Mouse (Mus musculus): ENCODE data around the gene Ap5m1. TPM values are rescaled to one million over a fixed set of nuclear protein-coding genes. Genes with fewer than 3 reads are reported as not detected.

The Ap5m1 gene
- total and polyA plus RNA-seq, 3 experiments: 5.2 to 22.2 (median 22.1) TPM

- DNase-seq: no peak
Measured at GRCm38 (mm10) chr14:49127162-49127779, 61.4 kb downstream of the Ap5m1 start.

GRCm38 (mm10) chr14:49128544-49129263 lies 62.8 kb downstream of the Ap5m1 start:
- no peak for DNase-seq

- DNase-seq: no peak
Measured at GRCm38 (mm10) chr14:49132391-49132790, 66.5 kb downstream of the Ap5m1 start.

GRCm38 (mm10) chr14:49138171-49138570 lies 72.3 kb downstream of the Ap5m1 start:
- DNase-seq: no peak

GRCm38 (mm10) chr14:49140756-49141155 lies 74.9 kb downstream of the Ap5m1 start:
- no peak for DNase-seq

Other genes starting within 250 kb of the Ap5m1 start
- 10 to 100 TPM; 31.1 to 36.2 TPM for gene Exoc5, start 556 bp downstream of the Ap5m1 start, total RNA-seq (2021)
- gene Exoc5, start 556 bp downstream of the Ap5m1 start, polyA plus RNA-seq (2012; rRNA removed): 8.0 and 10.2 TPM in 2 replicates
- gene Naa30, start 106.1 kb downstream of the Ap5m1 start, total RNA-seq (2021): 10 to 100 TPM; 27.0 to 31.2 TPM
- gene Naa30, start 106.1 kb downstream of the Ap5m1 start, polyA plus RNA-seq (2012; rRNA removed): 4.3 and 4.4 TPM in 2 replicates
- not detected for gene ccdc198, start 179.4 kb downstream of the Ap5m1 start, total RNA-seq (2021)
- gene ccdc198, start 179.4 kb downstream of the Ap5m1 start, polyA plus RNA-seq (2012; rRNA removed): not detected in 2 replicates

Data from adrenal gland, adult 2 months (tissue).